Mouse (Mus musculus): ENCODE measurements around the gene Srp9. TPM values are rescaled to one million over a fixed set of nuclear protein-coding genes. Genes with fewer than 3 reads are reported as not detected.

Srp9 gene
- polyA plus RNA-seq, 1 experiment from 2014 or later = 109 TPM

DNA sequence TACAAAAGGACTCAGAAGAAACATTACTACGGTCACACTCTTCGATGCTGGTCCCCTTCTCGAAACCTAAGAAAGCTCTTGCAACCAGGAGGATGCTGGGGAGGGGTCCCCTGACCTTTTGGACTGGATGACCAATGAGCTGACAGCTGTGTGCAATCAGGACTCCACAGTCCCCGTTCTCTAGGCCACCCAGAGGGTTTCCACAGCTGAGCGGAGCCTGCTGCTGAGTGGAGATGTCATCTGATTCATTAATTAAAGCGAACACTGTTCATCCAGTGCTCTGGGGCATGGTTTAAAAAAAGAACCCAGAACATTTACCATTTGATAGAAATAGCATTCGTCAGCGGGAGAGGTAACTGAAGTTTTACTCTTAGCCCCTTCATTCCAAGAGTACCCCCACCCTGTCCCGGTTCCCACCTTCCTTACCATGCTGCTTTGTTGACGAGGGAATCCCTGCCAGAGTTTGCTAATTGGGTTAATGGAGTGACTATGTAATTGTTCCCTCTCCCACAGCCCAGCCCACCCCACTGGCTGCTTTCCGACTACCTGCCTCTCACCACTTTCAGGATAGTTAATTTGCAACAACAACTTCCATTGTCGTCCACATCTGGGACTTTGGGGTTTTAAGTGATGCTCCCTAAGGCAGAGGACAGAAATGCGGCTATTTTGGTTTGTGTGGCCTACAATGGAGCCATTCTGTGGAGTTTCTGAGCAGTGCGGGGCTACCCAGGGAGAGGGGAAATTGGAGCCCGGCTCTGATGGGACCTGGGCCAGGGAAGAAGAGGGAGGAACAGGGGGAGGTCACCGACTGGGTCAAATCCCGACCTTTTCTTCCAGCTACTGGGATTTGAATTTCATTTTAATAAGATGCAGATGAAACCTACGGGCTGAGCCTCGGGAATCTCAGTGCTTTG lies 10.7 kb upstream of the Srp9 start:
- WGBS (ENCODE audit: insufficient replicate concordance) = 60% methylated on average over 19 of the region's 19 CpGs
- Histone ChIP-seq H3K27me3 (ENCODE audit: insufficient read depth, low read length) (no peaks in the 10 kb centered on the region), H3K36me3 (replicated peaks; ENCODE audit: insufficient read depth, low read length) (no peaks in the 10 kb centered on the region), H3K4me1 (ENCODE audit: insufficient read depth) (no peaks in the 10 kb centered on the region; the same call in 1 of the 2 replicates), H3K4me3 (ENCODE audit: low read depth, low read length) (no peak overlapping the region), H3K9ac (replicated peaks) (no peak overlapping the region), H3K4me2 (ENCODE audit: low read depth, low read length) (no peak overlapping the region), H3K27ac (ENCODE audit: low read depth) (no peak overlapping the region), H3K9me3 (ENCODE audit: low read length) (no peaks in the 10 kb centered on the region)
- TF ChIP-seq CTCF (IDR thresholded peaks at IDR 0.05; ENCODE audit: low read depth) = no peak
- no peak for TF ChIP-seq EP300 (IDR thresholded peaks at IDR 0.05; ENCODE audit: low read depth)
- DNase-seq = no peak
- no peak for ATAC-seq

DNA sequence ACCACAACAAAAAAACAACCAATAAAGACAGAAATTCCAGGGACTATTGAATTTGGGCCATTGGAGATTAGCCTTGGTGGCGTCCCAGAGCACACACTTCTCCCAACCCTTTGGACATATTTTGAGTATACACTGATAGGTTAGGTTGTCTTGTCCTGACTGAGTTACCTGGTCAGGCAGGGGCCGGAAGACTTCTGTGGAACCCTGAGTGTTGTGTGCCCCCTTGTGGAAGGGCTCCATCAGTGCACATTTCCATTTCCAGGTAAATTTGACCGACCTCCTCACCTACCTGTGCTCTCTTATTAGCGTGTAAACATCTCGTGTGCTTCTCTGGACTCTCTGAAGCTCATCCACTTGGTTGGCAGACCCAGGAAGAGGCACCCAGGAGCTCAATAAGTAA lies 9.3 kb upstream of the Srp9 start:
- ATAC-seq (peak; percentile 33; the same call in 1 of the 2 replicates), DNase-seq (peak; percentile 60)
- Histone ChIP-seq H3K4me2 (ENCODE audit: low read depth, low read length) (no peak overlapping the region), H3K4me1 (ENCODE audit: insufficient read depth) (no peaks in the 10 kb centered on the region; the same call in 1 of the 2 replicates), H3K4me3 (ENCODE audit: low read depth, low read length) (no peak overlapping the region), H3K36me3 (replicated peaks; ENCODE audit: insufficient read depth, low read length) (no peaks in the 10 kb centered on the region), H3K9me3 (ENCODE audit: low read length) (no peaks in the 10 kb centered on the region), H3K27me3 (ENCODE audit: insufficient read depth, low read length) (no peaks in the 10 kb centered on the region), H3K27ac (ENCODE audit: low read depth) (no peak overlapping the region), H3K9ac (replicated peaks) (no peak overlapping the region)
- TF ChIP-seq CTCF (IDR thresholded peaks at IDR 0.05; ENCODE audit: low read depth) (peak; percentile 87), EP300 (IDR thresholded peaks at IDR 0.05; ENCODE audit: low read depth) (no peak)
- WGBS (ENCODE audit: insufficient replicate concordance) = 16% methylated on average over 5 of the region's 5 CpGs

- no peak for DNase-seq
- H3K9ac ChIP-seq (replicated peaks) = no peak overlapping the region
- peak; percentile 40 for TF ChIP-seq CTCF (IDR thresholded peaks at IDR 0.05; ENCODE audit: low read depth)
- TF ChIP-seq EP300 (IDR thresholded peaks at IDR 0.05; ENCODE audit: low read depth) = no peak
- H3K27me3 ChIP-seq (ENCODE audit: insufficient read depth, low read length) = no peaks in the 10 kb centered on the region
- 44% methylated on average over 7 of the region's 7 CpGs for WGBS (ENCODE audit: insufficient replicate concordance)
- no peak overlapping the region for H3K4me2 ChIP-seq (ENCODE audit: low read depth, low read length)
- H3K9me3 ChIP-seq (ENCODE audit: low read length) = no peaks in the 10 kb centered on the region
- no peaks in the 10 kb centered on the region; the same call in 1 of the 2 replicates for H3K4me1 ChIP-seq (ENCODE audit: insufficient read depth)
- H3K4me3 ChIP-seq (ENCODE audit: low read depth, low read length) = no peak overlapping the region
- no peak overlapping the region for H3K27ac ChIP-seq (ENCODE audit: low read depth)
- no peak for ATAC-seq
- no peaks in the 10 kb centered on the region for H3K36me3 ChIP-seq (replicated peaks; ENCODE audit: insufficient read depth, low read length)
These were observed 8.7 kb upstream of the Srp9 start for GRCm38 (mm10) chr1:182115651-182116408.

GRCm38 (mm10) chr1:182122413-182122812 lies 2.1 kb upstream of the Srp9 start:
- Histone ChIP-seq H3K4me3 (ENCODE audit: low read depth, low read length) (no peak overlapping the region), H3K36me3 (replicated peaks; ENCODE audit: insufficient read depth, low read length) (no peaks in the 10 kb centered on the region), H3K4me1 (ENCODE audit: insufficient read depth) (peaks cover 8% of the 10 kb centered on the region), H3K9ac (replicated peaks) (no peak overlapping the region), H3K9me3 (ENCODE audit: low read length) (no peaks in the 10 kb centered on the region), H3K4me2 (ENCODE audit: low read depth, low read length) (no peak overlapping the region), H3K27ac (ENCODE audit: low read depth) (no peak overlapping the region), H3K27me3 (ENCODE audit: insufficient read depth, low read length) (no peaks in the 10 kb centered on the region)
- ATAC-seq (no peak), DNase-seq (no peak)
- 76% methylated on average over 4 of the region's 4 CpGs for WGBS (ENCODE audit: insufficient replicate concordance)
- TF ChIP-seq CTCF (IDR thresholded peaks at IDR 0.05; ENCODE audit: low read depth) = no peak
- no peak for TF ChIP-seq EP300 (IDR thresholded peaks at IDR 0.05; ENCODE audit: low read depth)

GRCm38 (mm10) chr1:182124924-182125368 lies 409 bp downstream of the Srp9 start:
- Histone ChIP-seq H3K4me1 (ENCODE audit: insufficient read depth) (peaks cover 13% of the 10 kb centered on the region), H3K4me3 (ENCODE audit: low read depth, low read length) (peak overlapping the region; percentile 80), H3K4me2 (ENCODE audit: low read depth, low read length) (peak overlapping the region; percentile 75), H3K36me3 (replicated peaks; ENCODE audit: insufficient read depth, low read length) (peaks cover 13% of the 10 kb centered on the region), H3K9me3 (ENCODE audit: low read length) (no peaks in the 10 kb centered on the region), H3K27me3 (ENCODE audit: insufficient read depth, low read length) (no peaks in the 10 kb centered on the region), H3K27ac (ENCODE audit: low read depth) (peak overlapping the region; percentile 91), H3K9ac (replicated peaks) (peak overlapping the region; percentile 90)
- under 1% methylated on average over 33 of the region's 33 CpGs for WGBS (ENCODE audit: insufficient replicate concordance)
- TF ChIP-seq CTCF (IDR thresholded peaks at IDR 0.05; ENCODE audit: low read depth) = no peak
- TF ChIP-seq EP300 (IDR thresholded peaks at IDR 0.05; ENCODE audit: low read depth) = no peak
- ATAC-seq (peak; percentile 95), DNase-seq (peak; percentile 90)

GRCm38 (mm10) chr1:182130830-182131229 lies 6.3 kb downstream of the Srp9 start:
- ATAC-seq (no peak), DNase-seq (peak; percentile 58)
- H3K9me3 ChIP-seq (ENCODE audit: low read length) = no peaks in the 10 kb centered on the region
- TF ChIP-seq CTCF (IDR thresholded peaks at IDR 0.05; ENCODE audit: low read depth) = peak; percentile 67
- no peak for TF ChIP-seq EP300 (IDR thresholded peaks at IDR 0.05; ENCODE audit: low read depth)
- no peak overlapping the region for H3K4me2 ChIP-seq (ENCODE audit: low read depth, low read length)
- H3K4me3 ChIP-seq (ENCODE audit: low read depth, low read length) = no peak overlapping the region
- H3K36me3 ChIP-seq (replicated peaks; ENCODE audit: insufficient read depth, low read length) = peaks cover 26% of the 10 kb centered on the region
- 52% methylated on average over 2 of the region's 2 CpGs for WGBS (ENCODE audit: insufficient replicate concordance)
- H3K27me3 ChIP-seq (ENCODE audit: insufficient read depth, low read length) = no peaks in the 10 kb centered on the region
- H3K27ac ChIP-seq (ENCODE audit: low read depth) = no peak overlapping the region
- H3K4me1 ChIP-seq (ENCODE audit: insufficient read depth) = peaks cover 9% of the 10 kb centered on the region
- H3K9ac ChIP-seq (replicated peaks) = no peak overlapping the region

Data from liver, postnatal 0 days (tissue).